Mouse (Mus musculus): Measurements from ENCODE around the gene Cd48.
"Not testable (repeated sequence)": the region's sequence is repeated elsewhere in the genome, so short reads cannot be mapped to it uniquely, and the experiment has no call there.

The Cd48 gene

GRCm38 (mm10) chr1:171698983-171699382 lies 17.2 kb downstream of the Cd48 start:
- no peak for DNase-seq (ENCODE audit: low spot score)

GRCm38 (mm10) chr1:171713736-171714135 lies 31.9 kb downstream of the Cd48 start:
- not testable (repeated sequence) for DNase-seq (ENCODE audit: low spot score)

- no peak for DNase-seq (ENCODE audit: low spot score)
Measured at GRCm38 (mm10) chr1:171715434-171715833, 33.6 kb downstream of the Cd48 start.

- no peak for DNase-seq (ENCODE audit: low spot score)
Measured at GRCm38 (mm10) chr1:171716232-171716631, 34.4 kb downstream of the Cd48 start.

GRCm38 (mm10) chr1:171731195-171731594 lies 49.4 kb downstream of the Cd48 start:
- DNase-seq (ENCODE audit: low spot score) = no peak

- DNase-seq (ENCODE audit: low spot score) = no peak
Measured at GRCm38 (mm10) chr1:171734898-171735297, 53.1 kb downstream of the Cd48 start.

- no peak for DNase-seq (ENCODE audit: low spot score)
Measured at GRCm38 (mm10) chr1:171748127-171748969, 66.5 kb downstream of the Cd48 start.
